ENCODE assay signal across 25 mouse cellular contexts in the genomic region with DNA sequence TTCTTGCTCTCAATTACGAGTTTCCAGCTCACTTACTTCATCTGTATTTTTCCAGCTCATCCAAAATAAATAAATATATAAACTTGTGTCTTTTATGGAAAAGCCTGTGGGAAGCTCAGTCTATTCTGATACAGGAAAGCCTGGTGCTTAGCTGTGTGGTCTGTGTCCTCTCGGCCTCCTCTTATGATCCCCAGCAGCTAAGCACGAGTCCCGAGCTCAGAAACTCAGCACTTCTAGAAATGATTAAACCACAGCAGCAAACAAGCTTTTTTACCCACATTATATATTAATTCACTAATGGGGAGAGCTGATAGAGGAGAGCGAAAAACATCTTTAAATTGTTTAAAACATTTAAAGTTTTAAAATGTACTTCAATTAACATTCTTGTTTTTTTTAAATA. TPM values are rescaled to one million over a fixed set of nuclear protein-coding genes. Genes with fewer than 3 reads are reported as not detected.
DNase-seq lines count a peak whose midpoint lies in the region; ATAC-seq lines count a peak whose summit lies in the region.
"Had no signal": no experiment of that assay in that cellular context is flagged by ENCODE, and none has a peak within 500 bp of the region (broad histone marks: within the 10 kb centered on the region; RNA-seq: fewer than 3 reads in every experiment).

No protein-coding gene starts in this region.

- WGBS in heart, embryonic 12.5 days: 72% methylated on average over 5 of the region's 5 CpGs
- WGBS in kidney, embryonic 15.5 days: 73% methylated on average over 5 of the region's 5 CpGs
- 60% methylated on average over 5 of the region's 5 CpGs for WGBS in liver, embryonic 16.5 days (ENCODE audit: insufficient replicate concordance)

- H3K27ac ChIP-seq in heart, embryonic 12.5 days (ENCODE audit: poor library complexity, severe bottlenecking): 0 out of 2 replicates have a peak overlapping the region, but pooled peaks have one; percentile 33
- H3K27ac ChIP-seq in kidney, embryonic 15.5 days: peak overlapping the region; percentile 60; the same call in 1 of the 2 replicates
- 0 out of 2 replicates have a peak overlapping the region, but pooled peaks have one; percentile 42 for H3K27ac ChIP-seq in liver, embryonic 16.5 days (ENCODE audit: low read length)
- H3K27ac ChIP-seq: gastrocnemius, adult 2 months; limb, embryonic 13.5 days; macrophage; midbrain, embryonic 13.5 days; neural tube, embryonic 13.5 days had no signal

- peaks cover 47% of the 10 kb centered on the region for H3K4me1 ChIP-seq in heart, embryonic 12.5 days (replicated peaks)
- no peaks in the 10 kb centered on the region for H3K4me1 ChIP-seq in kidney, embryonic 15.5 days
- H3K4me1 ChIP-seq in liver, embryonic 16.5 days (ENCODE audit: control insufficient read depth, low read depth, low read length): peaks cover 54% of the 10 kb centered on the region
- H3K4me1 ChIP-seq: limb, embryonic 13.5 days; midbrain, embryonic 13.5 days; neural tube, embryonic 13.5 days had no signal

- H3K27me3 ChIP-seq in heart, embryonic 12.5 days (replicated peaks): no peaks in the 10 kb centered on the region
- no peaks in the 10 kb centered on the region for H3K27me3 ChIP-seq in kidney, embryonic 15.5 days
- H3K27me3 ChIP-seq in liver, embryonic 16.5 days (ENCODE audit: control insufficient read depth, insufficient read depth, low read depth, low read length): no peaks in the 10 kb centered on the region
- H3K27me3 ChIP-seq: limb, embryonic 13.5 days; midbrain, embryonic 13.5 days; neural tube, embryonic 13.5 days; Patski had no signal

- no peak for ATAC-seq in heart, embryonic 12.5 days (ENCODE audit: insufficient number of reproducible peaks, low FRiP score)
- no peak for ATAC-seq in kidney, embryonic 15.5 days (replicated peaks; ENCODE audit: low FRiP score)
- ATAC-seq in liver, embryonic 16.5 days (ENCODE audit: low read depth): no peak
- ATAC-seq: forebrain, embryonic 16.5 days; hindbrain, embryonic 16.5 days; midbrain, embryonic 13.5 days; Patski had no signal

- peaks cover 44% of the 10 kb centered on the region for H3K36me3 ChIP-seq in heart, embryonic 12.5 days
- peaks cover 51% of the 10 kb centered on the region for H3K36me3 ChIP-seq in kidney, embryonic 15.5 days
- H3K36me3 ChIP-seq in liver, embryonic 16.5 days (ENCODE audit: control insufficient read depth, insufficient read depth): no peaks in the 10 kb centered on the region

- intact Hi-C loops in heart, postnatal 14 days (cut with DNase I): loop anchor here (10.0 kb wide), 2 partner anchors 822 to 948 kb away; partner anchors contain the start of gene Gabrr3

- H3K4me2 ChIP-seq in heart, embryonic 12.5 days: no peak overlapping the region
- H3K4me2 ChIP-seq in kidney, embryonic 15.5 days: no peak overlapping the region
- no peak overlapping the region for H3K4me2 ChIP-seq in liver, embryonic 16.5 days (ENCODE audit: low read depth, low read length)
- H3K4me2 ChIP-seq: limb, embryonic 13.5 days; midbrain, embryonic 13.5 days; neural tube, embryonic 13.5 days had no signal

- H3K9ac ChIP-seq in heart, embryonic 12.5 days: no peak overlapping the region
- H3K9ac ChIP-seq in kidney, embryonic 15.5 days: no peak overlapping the region
- H3K9ac ChIP-seq in liver, embryonic 16.5 days (ENCODE audit: low read depth, low read length): no peak overlapping the region
- H3K9ac ChIP-seq: limb, embryonic 13.5 days; midbrain, embryonic 13.5 days; neural tube, embryonic 13.5 days had no signal

- H3K9me3 ChIP-seq in heart, embryonic 12.5 days (replicated peaks): no peaks in the 10 kb centered on the region
- no peaks in the 10 kb centered on the region for H3K9me3 ChIP-seq in kidney, embryonic 15.5 days (replicated peaks)
- no peaks in the 10 kb centered on the region for H3K9me3 ChIP-seq in liver, embryonic 16.5 days (replicated peaks; ENCODE audit: control insufficient read depth, low read length)
- H3K9me3 ChIP-seq: limb, embryonic 13.5 days; midbrain, embryonic 13.5 days; neural tube, embryonic 13.5 days had no signal

- no peak for DNase-seq in heart, postnatal 14 days
- DNase-seq in kidney, adult 18-20 months: no peak
- DNase-seq in kidney, postnatal 36 days: peak; percentile 36 to 49
- no peak for DNase-seq in adrenal gland, postnatal 14 days
- DNase-seq: adrenal gland, postnatal 10 days; cerebellum, adult 11-12 months; cerebellum, postnatal 10 days; gastrocnemius, adult 2 months; gastrocnemius, postnatal 36 days; lung, adult 2 months; lung, postnatal 10 days; right cerebral cortex, postnatal 4 days; thymus, adult 2 months; thymus, postnatal 36 days had no signal

- H3K4me3 ChIP-seq in heart, embryonic 12.5 days: no peak overlapping the region
- H3K4me3 ChIP-seq in kidney, embryonic 15.5 days (replicated peaks): no peak overlapping the region
- H3K4me3 ChIP-seq in liver, embryonic 16.5 days (ENCODE audit: low read depth, low read length): no peak overlapping the region
- H3K4me3 ChIP-seq: erythroblast, embryonic 14.5 days; gastrocnemius, adult 2 months; limb, embryonic 13.5 days; midbrain, embryonic 13.5 days; neural tube, embryonic 13.5 days had no signal

RNA-seq across cellular contexts. Expression of gene Dcbld2, which starts 48.2 kb away (rescaled TPM):
- 16.1 and 18.5 TPM in 2 replicates for polyA plus RNA-seq in heart, embryonic 12.5 days (2016; fragmentation: Nextera tagmentation; extraction: Ambion mirVana)
- total RNA-seq in heart, postnatal 14 days (2021): 10 to 100 TPM; 21.7 to 23.5 TPM
- polyA plus RNA-seq in kidney, embryonic 15.5 days (2015; fragmentation: Nextera tagmentation; extraction: Ambion mirVana): 4.0 and 4.8 TPM in 2 replicates
- polyA plus RNA-seq in liver, embryonic 16.5 days (2015; fragmentation: Nextera tagmentation; extraction: Ambion mirVana): 0.42 and 0.66 TPM in 2 replicates
- 11.4 and 11.8 TPM in 2 replicates for total RNA-seq in adrenal gland, postnatal 14 days (2021)

Comparison
In these comparisons a context has a peak if more than half of its experiments do, and no peak if none do; other contexts are left out.
1. DNase-seq: peak in kidney, postnatal 36 days (2 of 2); none in heart, postnatal 14 days (0 of 2), kidney, adult 18-20 months (single experiment) and adrenal gland, postnatal 14 days (single experiment).
2. Peak in every context shown above with its lines, with median percentiles within 50 percentile points of each other: H3K27ac ChIP-seq.